Comparison of ENCODE assay signal across 1 mouse cellular context in the genomic region with DNA sequence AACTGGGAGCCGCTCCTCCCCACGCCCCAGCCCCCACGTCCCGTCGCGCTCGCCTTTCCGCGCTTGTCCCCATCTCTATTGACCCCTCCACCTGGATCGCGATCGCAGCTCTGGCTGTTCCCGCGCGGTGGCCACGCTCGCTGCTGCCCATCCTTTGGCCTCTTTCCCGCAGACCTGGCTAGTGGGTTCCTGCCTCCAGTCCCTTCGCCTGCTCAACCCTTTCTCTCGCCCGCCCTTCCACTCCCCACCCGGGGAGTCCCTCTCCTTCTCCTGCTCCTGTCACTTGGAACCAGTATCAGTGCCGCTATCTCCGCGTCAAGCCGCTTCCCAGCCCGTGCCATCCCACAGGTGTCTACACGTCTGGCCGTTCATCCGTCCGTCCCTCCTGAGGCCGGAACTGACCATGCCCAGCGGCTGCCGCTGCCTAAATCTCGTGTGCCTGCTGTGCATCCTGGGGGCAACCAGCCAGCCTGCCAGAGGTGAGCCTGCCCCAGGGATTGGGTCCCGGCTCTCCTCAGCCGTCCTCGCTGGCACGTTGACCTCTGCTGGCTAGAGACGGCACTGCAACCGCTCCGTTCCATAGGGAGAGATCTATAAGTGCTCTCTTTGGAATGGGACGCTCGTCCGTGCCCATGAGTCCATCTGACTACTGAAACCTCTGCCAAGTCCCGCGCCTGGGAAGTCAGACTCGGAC.
A peak's percentile ranks its signal among the peaks of the same experiment; 100 is the strongest.
TF ChIP-seq lines count a peak whose summit lies in the region.

No protein-coding gene starts in this region.

TF ChIP-seq in CH12.LX, 34 proteins besides CTCF, POLR2A, EP300 and RAD21:
- TF ChIP-seq SMC3 (IDR thresholded peaks at IDR 0.05; ENCODE audit: low read depth, low read length), result peak; percentile 81
- TF ChIP-seq NELFE (IDR thresholded peaks at IDR 0.05; ENCODE audit: low read depth, low read length), result 0 out of 2 replicates have a peak, but pooled peaks have one; percentile 13
- no peak for TF ChIP-seq ZC3H11A (IDR thresholded peaks at IDR 0.05; ENCODE audit: low read depth, low read length)
